Mouse (Mus musculus) bone marrow macrophage, adult 2 months (primary cell): ENCODE results near the gene Tspyl1.

ENCODE experiments used
- CTCF ChIP-seq: IDR thresholded peaks from 2 replicates; pipeline ENCODE4 v1.5.1; 2012; ENCODE audit warnings: low read depth, mild to moderate bottlenecking, low read length, moderate library complexity
- POLR2A ChIP-seq: IDR thresholded peaks from 2 replicates; pipeline ENCODE4 v1.6.1; 2012; ENCODE audit warnings: mild to moderate bottlenecking, low read depth, low read length, borderline replicate concordance

GRCm38 (mm10) chr10:34238536-34238935 lies 43.5 kb upstream of the Tspyl1 start:
- TF ChIP-seq POLR2A (no peak), CTCF (no peak)
